Mouse (Mus musculus): ENCODE measurements around the gene Ramac.

- no peak for TF ChIP-seq POLR2A (IDR thresholded peaks at IDR 0.05; ENCODE audit: control insufficient read depth, low read depth, low read length)
- no peak for TF ChIP-seq CTCF (IDR thresholded peaks at IDR 0.05; ENCODE audit: control insufficient read depth, insufficient read depth, insufficient replicate concordance, low read depth, low read length)
These were observed 30.3 kb upstream of the Ramac start for GRCm38 (mm10) chr7:81732183-81733089.

Measured in testis, adult 2 months (tissue).